Mouse (Mus musculus): ENCODE results near the gene Cphx2. TPM values are rescaled to one million over a fixed set of nuclear protein-coding genes. Genes with fewer than 3 reads are reported as not detected.
"Not testable (repeated sequence)": the region's sequence is repeated elsewhere in the genome, so short reads cannot be mapped to it uniquely, and the experiment has no call there.

The Cphx2 gene
- total RNA-seq (2015) (not detected in 2 replicates), total RNA-seq (2017) (not detected in 2 replicates)

GRCm38 (mm10) chr14:26081216-26081615 lies at the start of gene Cphx2:
Gene Cphx2, plus strand, starts transcription at chr14:26081516.
- not testable (repeated sequence) for ATAC-seq (replicated peaks; ENCODE audit: poor library complexity)

- ATAC-seq (replicated peaks; ENCODE audit: poor library complexity), result not testable (repeated sequence)
Measured at GRCm38 (mm10) chr14:26034364-26034763, 47.0 kb upstream of the Cphx2 start.

GRCm38 (mm10) chr14:26035439-26035838 lies 45.9 kb upstream of the Cphx2 start:
- ATAC-seq (replicated peaks; ENCODE audit: poor library complexity), result not testable (repeated sequence)

GRCm38 (mm10) chr14:26042611-26043010 lies 38.7 kb upstream of the Cphx2 start, which contains the start of gene Gm9780:
Gene Gm9780, minus strand, starts transcription at chr14:26042711.
- ATAC-seq (replicated peaks; ENCODE audit: poor library complexity), result not testable (repeated sequence)

- ATAC-seq (replicated peaks; ENCODE audit: poor library complexity), result not testable (repeated sequence)
Measured at GRCm38 (mm10) chr14:26045007-26045406, 36.3 kb upstream of the Cphx2 start.

GRCm38 (mm10) chr14:26047026-26047425 lies 34.3 kb upstream of the Cphx2 start:
- peak; percentile 69 for ATAC-seq (replicated peaks; ENCODE audit: poor library complexity)

- not testable (repeated sequence) for ATAC-seq (replicated peaks; ENCODE audit: poor library complexity)
Measured at GRCm38 (mm10) chr14:26048767-26049166, 32.5 kb upstream of the Cphx2 start.

GRCm38 (mm10) chr14:26058184-26058583 lies 23.1 kb upstream of the Cphx2 start:
- not testable (repeated sequence) for ATAC-seq (replicated peaks; ENCODE audit: poor library complexity)

- not testable (repeated sequence) for ATAC-seq (replicated peaks; ENCODE audit: poor library complexity)
Measured at GRCm38 (mm10) chr14:26059362-26059761, 22.0 kb upstream of the Cphx2 start.

GRCm38 (mm10) chr14:26066574-26067324 lies 14.6 kb upstream of the Cphx2 start:
- peak; percentile 83 for ATAC-seq (replicated peaks; ENCODE audit: poor library complexity)

- ATAC-seq (replicated peaks; ENCODE audit: poor library complexity), result peak; percentile 96
Measured at GRCm38 (mm10) chr14:26067325-26067633, 14.0 kb upstream of the Cphx2 start, which contains the start of gene Tmem254c. Gene Tmem254c, minus strand, starts transcription at chr14:26067355.

- not testable (repeated sequence) for ATAC-seq (replicated peaks; ENCODE audit: poor library complexity)
Measured at GRCm38 (mm10) chr14:26076620-26077390, 4.5 kb upstream of the Cphx2 start.

- ATAC-seq (replicated peaks; ENCODE audit: poor library complexity), result not testable (repeated sequence)
Measured at GRCm38 (mm10) chr14:26081997-26082396, 681 bp downstream of the Cphx2 start, which contains the start of gene Cphx3. Gene Cphx3, plus strand, starts transcription at chr14:26082297.

- ATAC-seq (replicated peaks; ENCODE audit: poor library complexity), result not testable (repeated sequence)
Measured at GRCm38 (mm10) chr14:26097622-26098021, 16.3 kb downstream of the Cphx2 start.

- not testable (repeated sequence) for ATAC-seq (replicated peaks; ENCODE audit: poor library complexity)
Measured at GRCm38 (mm10) chr14:26118150-26118549, 36.8 kb downstream of the Cphx2 start, which contains the start of gene Duxbl2. Gene Duxbl2, plus strand, starts transcription at chr14:26118349.

- not testable (repeated sequence) for ATAC-seq (replicated peaks; ENCODE audit: poor library complexity)
Measured at GRCm38 (mm10) chr14:26118550-26119000, 37.3 kb downstream of the Cphx2 start.

- ATAC-seq (replicated peaks; ENCODE audit: poor library complexity), result not testable (repeated sequence)
Measured at GRCm38 (mm10) chr14:26119095-26119494, 37.8 kb downstream of the Cphx2 start.

Data from megakaryocyte progenitor cell, adult 5-6 weeks (primary cell).